Mouse (Mus musculus) spleen, adult 2 months (tissue): ENCODE data around the gene App. TPM values are rescaled to one million over a fixed set of nuclear protein-coding genes. Genes with fewer than 3 reads are reported as not detected.

Source experiments
- DNase-seq, 2 experiments: peaks; one replicate each; pipeline versions ENCODE4 v3.0.0 to v3.0.0-alpha.2; 2012 to 2021; ENCODE audit warnings: low spot score in 2 of 2, low read depth in 1 of 2
- H3K27ac ChIP-seq: fragments of 200-500 bp; 2 replicates; pipeline ENCODE4 v1.5.1; 2012; ENCODE audit warnings: low read length, inconsistent platforms; ENCODE audit not compliant: insufficient read depth
- H3K27me3 ChIP-seq: fragments of 200-500 bp; 2 replicates; pipeline ENCODE4 v1.6.1; 2012; ENCODE audit warnings: mild to moderate bottlenecking, moderate library complexity, low read length, inconsistent platforms; ENCODE audit not compliant: control insufficient read depth, insufficient read depth
- H3K36me3 ChIP-seq: fragments of 200-500 bp; 2 replicates; pipeline ENCODE4 v1.6.1; 2012; ENCODE audit warnings: mild to moderate bottlenecking, low read length, inconsistent platforms; ENCODE audit not compliant: control insufficient read depth, insufficient read depth
- H3K4me1 ChIP-seq: fragments of 200-500 bp; 2 replicates; pipeline ENCODE4 v1.6.1; 2011; ENCODE audit warnings: inconsistent platforms; ENCODE audit not compliant: control insufficient read depth, insufficient read depth, insufficient read length
- H3K4me3 ChIP-seq: fragments of 200-500 bp; 2 replicates; pipeline ENCODE4 v1.5.1; 2011; ENCODE audit warnings: mild to moderate bottlenecking, inconsistent platforms; ENCODE audit not compliant: insufficient read depth, insufficient read length; ENCODE audit errors: extremely low read depth
- CTCF ChIP-seq: fragments of 200-500 bp; IDR thresholded peaks from 2 replicates; pipeline ENCODE4 v1.5.1; 2011; ENCODE audit warnings: mild to moderate bottlenecking, inconsistent platforms; ENCODE audit not compliant: insufficient read depth, insufficient read length, insufficient replicate concordance; ENCODE audit errors: extremely low read depth
- POLR2A ChIP-seq: fragments of 200-500 bp; IDR thresholded peaks from 2 replicates; pipeline ENCODE4 v1.6.1; 2011; ENCODE audit warnings: low read depth, low read length, inconsistent platforms
- WGBS: fragments of 180-500 bp; shearing (Covaris S2); methylation state at CpG from one replicate; pipeline ENCODE4 v1.1.7; 2018; 5-methylcytosine and 5-hydroxymethylcytosine counted together
- polyA plus RNA-seq: library from polyadenylated mRNA; depleted of rRNA; stranded (reverse); fragments of >200 nt; gene quantifications from 2 replicates; pipeline ENCODE4 v1.2.3, GENCODE M21; 2012

The App gene
- polyA plus RNA-seq, 1 experiment, result 80.0 TPM

- 65% methylated on average over 10 of the region's 10 CpGs for WGBS
- no peak overlapping the region for H3K4me3 ChIP-seq
- no peaks in the 10 kb centered on the region for H3K36me3 ChIP-seq
- TF ChIP-seq POLR2A (no peak), CTCF (no peak)
- H3K4me1 ChIP-seq, result no peaks in the 10 kb centered on the region
- no peak overlapping the region for H3K27ac ChIP-seq
- H3K27me3 ChIP-seq, result no peaks in the 10 kb centered on the region
- no peak for DNase-seq
These were observed 135.5 kb downstream of the App start for GRCm38 (mm10) chr16:85037969-85038644.

- no peak overlapping the region for H3K4me3 ChIP-seq
- no peaks in the 10 kb centered on the region for H3K36me3 ChIP-seq
- no peak for TF ChIP-seq POLR2A
- no peak for TF ChIP-seq CTCF
- DNase-seq, result no peak
- WGBS, result 86% methylated on average over 5 of the region's 5 CpGs
- no peaks in the 10 kb centered on the region for H3K27me3 ChIP-seq
- no peak overlapping the region for H3K27ac ChIP-seq
- no peaks in the 10 kb centered on the region for H3K4me1 ChIP-seq
These were observed 137.8 kb downstream of the App start for GRCm38 (mm10) chr16:85035815-85036214.

- Histone ChIP-seq H3K4me3 (no peak overlapping the region), H3K4me1 (no peaks in the 10 kb centered on the region), H3K27ac (no peak overlapping the region), H3K27me3 (no peaks in the 10 kb centered on the region), H3K36me3 (no peaks in the 10 kb centered on the region)
- DNase-seq, result no peak
- TF ChIP-seq CTCF (no peak), POLR2A (no peak)
- 88% methylated on average over 5 of the region's 5 CpGs for WGBS
These were observed 139.8 kb downstream of the App start for GRCm38 (mm10) chr16:85033747-85034146.

- 90% methylated on average over 12 of the region's 12 CpGs for WGBS
- H3K4me1 ChIP-seq, result no peaks in the 10 kb centered on the region
- no peak for DNase-seq
These were observed 142.8 kb downstream of the App start for GRCm38 (mm10) chr16:85030810-85031209.

GRCm38 (mm10) chr16:85028396-85028795 lies 145.2 kb downstream of the App start:
- H3K27me3 ChIP-seq, result no peaks in the 10 kb centered on the region
- H3K36me3 ChIP-seq, result no peaks in the 10 kb centered on the region
- no peak overlapping the region for H3K27ac ChIP-seq
- no peak overlapping the region for H3K4me3 ChIP-seq
- TF ChIP-seq CTCF (no peak), POLR2A (no peak)
- H3K4me1 ChIP-seq, result no peaks in the 10 kb centered on the region
- WGBS, result 95% methylated on average over 4 of the region's 4 CpGs
- no peak for DNase-seq

More at GRCm38 (mm10) chr16:85030810-85031209, 142.8 kb downstream of the App start:
- Histone ChIP-seq H3K4me3 (no peak overlapping the region), H3K27me3 (no peaks in the 10 kb centered on the region), H3K27ac (no peak overlapping the region), H3K36me3 (no peaks in the 10 kb centered on the region)
- TF ChIP-seq POLR2A (no peak), CTCF (no peak)

GRCm38 (mm10) chr16:85024706-85025105 lies 148.9 kb downstream of the App start:
- H3K4me3 ChIP-seq, result no peak overlapping the region
- H3K4me1 ChIP-seq, result no peaks in the 10 kb centered on the region
- no peak for TF ChIP-seq POLR2A
- no peak for TF ChIP-seq CTCF
- no peak overlapping the region for H3K27ac ChIP-seq
- H3K36me3 ChIP-seq, result no peaks in the 10 kb centered on the region
- H3K27me3 ChIP-seq, result no peaks in the 10 kb centered on the region
- DNase-seq, result no peak
- 92% methylated on average over 8 of the region's 8 CpGs for WGBS

- Histone ChIP-seq H3K4me1 (no peaks in the 10 kb centered on the region), H3K4me3 (no peak overlapping the region), H3K27ac (no peak overlapping the region), H3K36me3 (no peaks in the 10 kb centered on the region), H3K27me3 (no peaks in the 10 kb centered on the region)
- 92% methylated on average over 3 of the region's 3 CpGs for WGBS
- DNase-seq, result no peak
- TF ChIP-seq POLR2A (no peak), CTCF (no peak)
These were observed 150.5 kb downstream of the App start for GRCm38 (mm10) chr16:85023106-85023505.
